Mouse (Mus musculus) frontal cortex, adult (tissue): ENCODE measurements around the gene Try10.
A peak's percentile ranks its signal among the peaks of the same experiment; 100 is the strongest.
"Not testable (repeated sequence)": the region's sequence is repeated elsewhere in the genome, so short reads cannot be mapped to it uniquely, and the experiment has no call there.

Experiments used
- ATAC-seq: cut with Nextera tagmentation; 2 replicates; pipeline ENCODE4 v1.9.2; 2017; ENCODE audit warnings: mild to moderate bottlenecking, moderate library complexity, mixed read lengths; ENCODE audit not compliant: low TSS enrichment

Gene Try10

DNA sequence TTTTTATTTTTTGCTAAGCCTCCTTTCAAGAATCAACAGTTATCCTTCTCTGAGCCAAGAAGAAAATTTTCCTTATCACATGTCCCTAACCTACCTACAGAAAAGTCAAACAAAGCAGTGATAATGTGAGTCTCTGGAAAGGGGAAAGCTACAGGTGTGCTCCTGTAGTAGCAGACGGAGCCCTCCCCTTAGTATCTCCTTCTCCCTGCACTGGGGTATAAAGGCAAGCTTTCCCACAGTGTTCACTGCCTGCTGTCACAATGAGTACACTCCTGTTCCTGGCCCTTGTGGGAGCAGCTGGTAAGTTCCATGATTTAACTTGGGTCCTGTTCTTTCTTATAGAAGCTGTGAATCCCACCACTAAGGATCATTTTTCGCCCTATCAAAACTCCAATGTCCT, at the start of gene Try10:
Gene Try10, plus strand, starts transcription at position 174 of the 400 bp plus-strand sequence.
- ATAC-seq: no peak

DNA sequence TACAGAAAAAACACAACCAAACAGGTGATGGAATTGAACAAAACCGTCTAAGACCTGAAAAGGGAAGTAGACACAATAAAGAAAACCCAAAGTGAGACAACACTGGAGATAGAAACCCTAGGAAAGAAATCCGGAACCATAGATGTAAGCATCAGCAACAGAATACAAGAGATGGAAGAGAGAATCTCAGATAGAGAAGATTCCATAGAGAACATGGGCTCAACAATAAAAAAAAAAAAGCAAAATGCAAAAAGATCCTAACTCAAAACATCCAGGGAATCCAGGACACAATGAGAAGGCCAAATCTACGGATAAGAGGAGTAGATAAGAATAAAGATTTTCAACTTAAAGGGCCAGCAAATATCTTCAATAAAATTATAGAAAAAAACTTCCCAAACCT, 37.2 kb upstream of the Try10 start, which contains the start of gene Try5:
Gene Try5, minus strand, starts transcription at position 101 of the 400 bp plus-strand sequence.
- not testable (repeated sequence) for ATAC-seq

DNA sequence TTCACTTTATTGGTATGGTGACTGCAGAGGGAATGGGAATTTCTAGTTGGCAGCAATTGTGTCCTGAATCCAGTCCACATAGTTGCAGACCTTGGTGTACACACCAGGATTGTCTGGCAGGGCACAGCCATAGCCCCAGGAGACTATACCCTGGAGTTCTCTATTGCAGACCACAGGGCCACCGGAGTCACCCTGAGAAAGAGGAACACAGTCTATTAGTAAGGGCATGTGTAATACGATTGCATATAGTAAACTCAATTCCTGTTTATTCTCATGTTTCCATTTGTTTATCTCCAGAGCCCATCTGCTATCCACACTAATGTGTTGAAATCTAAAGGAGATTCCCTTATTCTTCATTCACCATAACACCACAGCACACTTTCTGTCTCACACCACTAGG, 19.9 kb downstream of the Try10 start:
- ATAC-seq: not testable (repeated sequence)

DNA sequence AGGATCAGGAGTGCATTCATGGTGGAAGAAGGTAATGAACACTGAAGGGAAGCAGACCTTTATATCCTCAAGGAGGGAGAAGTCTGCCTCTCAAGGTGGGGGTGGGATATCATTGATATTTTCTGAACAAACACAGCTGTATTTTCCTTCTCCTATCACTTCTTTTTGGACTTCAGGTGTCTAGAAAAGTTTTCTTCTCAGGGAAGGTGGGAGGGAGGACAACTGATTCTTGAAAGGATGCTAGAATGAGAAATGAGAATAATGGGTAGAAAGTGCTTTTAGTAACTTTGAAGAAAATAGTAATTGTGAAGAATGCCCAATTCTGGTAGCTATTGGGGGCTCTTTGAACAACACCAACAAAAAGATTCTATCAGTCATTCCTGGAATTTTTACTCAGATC, 23.7 kb downstream of the Try10 start, which contains the start of gene Prss3:
Gene Prss3, minus strand, starts transcription at position 101 of the 400 bp plus-strand sequence.
- ATAC-seq: not testable (repeated sequence)

DNA sequence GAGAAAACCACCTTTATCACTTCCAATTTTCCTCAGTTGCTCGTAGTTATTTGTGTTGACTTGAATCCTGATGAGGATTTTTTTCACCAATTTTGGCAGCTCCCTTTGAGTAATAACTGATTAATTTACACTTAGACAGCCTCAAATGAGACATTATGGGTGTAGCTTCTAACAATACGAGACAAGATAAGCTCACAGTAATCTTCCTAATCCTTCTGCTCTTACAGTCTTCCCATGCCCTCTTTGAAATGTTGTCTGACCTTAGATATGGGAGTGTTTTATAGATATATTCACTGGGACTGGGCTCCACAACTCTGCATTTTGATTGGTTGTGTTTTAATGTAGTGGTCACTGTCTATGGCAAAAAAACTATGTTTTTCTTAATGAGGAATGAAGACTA, 32.9 kb downstream of the Try10 start:
- no peak for ATAC-seq

DNA sequence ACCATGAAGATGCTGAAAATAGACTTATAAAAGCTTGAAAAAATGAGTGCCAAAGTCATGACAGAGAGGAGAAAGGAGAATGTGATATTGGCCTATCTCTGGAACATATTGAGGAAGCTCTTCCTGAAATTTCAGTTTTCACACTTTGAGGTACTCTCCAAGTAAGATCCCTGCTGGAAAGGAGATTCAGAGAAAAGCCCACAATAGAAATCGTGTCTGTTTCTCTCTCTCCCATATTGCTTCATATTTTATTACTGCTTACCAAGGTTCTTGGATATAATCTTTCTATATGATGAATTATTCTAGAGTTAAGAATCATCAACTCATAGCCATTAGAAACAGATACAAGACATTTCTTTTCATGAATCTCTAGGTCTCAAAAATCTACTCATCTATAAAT, 37.7 kb downstream of the Try10 start:
- peak; percentile 92 for ATAC-seq

DNA sequence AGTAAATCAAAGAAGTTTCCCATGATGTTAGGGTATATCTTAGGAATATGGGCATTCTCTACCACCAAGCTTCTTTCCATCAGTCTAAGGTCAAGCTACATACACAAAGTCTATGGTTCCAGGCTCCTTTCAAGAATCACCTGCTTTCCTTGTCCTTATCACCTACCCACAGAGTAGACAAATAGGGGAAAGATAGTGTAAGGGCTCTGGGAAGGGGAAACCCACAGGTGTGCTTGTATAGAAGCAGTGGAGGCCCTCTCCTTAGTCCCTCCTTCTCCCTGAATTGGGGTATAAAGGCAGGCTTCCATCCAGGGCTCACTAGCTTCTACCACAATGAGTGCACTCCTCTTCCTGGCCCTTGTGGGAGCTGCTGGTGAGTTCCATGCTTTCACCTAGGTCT, 38.2 kb downstream of the Try10 start, which contains the start of gene Gm5771:
Gene Gm5771, plus strand, starts transcription at position 301 of the 400 bp plus-strand sequence.
- ATAC-seq: not testable (repeated sequence)
